In genomic region chr8:127932276-127932675, GRCm38 (mm10) we compare ENCODE assay signal across 14 mouse cellular contexts.
"Had no signal": no experiment of that assay in that cellular context is flagged by ENCODE, and none has a peak within 500 bp of the region (broad histone marks: within the 10 kb centered on the region; RNA-seq: fewer than 3 reads in every experiment).

No protein-coding gene starts in this region.

- H3K27me3 ChIP-seq: midbrain, embryonic 13.5 days; midbrain, embryonic 15.5 days; neural tube, embryonic 12.5 days; stomach, embryonic 15.5 days had no signal

- H3K9me3 ChIP-seq: midbrain, embryonic 10.5 days; midbrain, embryonic 13.5 days; midbrain, embryonic 15.5 days; neural tube, embryonic 12.5 days; stomach, embryonic 15.5 days had no signal

- H3K36me3 ChIP-seq: midbrain, embryonic 10.5 days; midbrain, embryonic 13.5 days; midbrain, embryonic 15.5 days; neural tube, embryonic 12.5 days; stomach, embryonic 15.5 days had no signal

- H3K27ac ChIP-seq: midbrain, embryonic 10.5 days; midbrain, embryonic 13.5 days; midbrain, embryonic 15.5 days; neural tube, embryonic 12.5 days; stomach, embryonic 15.5 days; stomach, postnatal 0 days had no signal

- H3K9ac ChIP-seq: lung, embryonic 14.5 days; midbrain, embryonic 13.5 days; midbrain, embryonic 15.5 days; neural tube, embryonic 12.5 days; stomach, embryonic 15.5 days had no signal

- H3K4me2 ChIP-seq: lung, embryonic 14.5 days; midbrain, embryonic 13.5 days; midbrain, embryonic 15.5 days; neural tube, embryonic 12.5 days; stomach, embryonic 15.5 days had no signal

- H3K4me3 ChIP-seq: midbrain, embryonic 10.5 days; midbrain, embryonic 13.5 days; midbrain, embryonic 15.5 days; neural tube, embryonic 12.5 days; stomach, embryonic 15.5 days had no signal

- ATAC-seq: midbrain, embryonic 13.5 days; midbrain, embryonic 15.5 days had no signal

- H3K4me1 ChIP-seq: midbrain, embryonic 10.5 days; midbrain, embryonic 13.5 days; midbrain, embryonic 15.5 days; neural tube, embryonic 12.5 days; stomach, embryonic 15.5 days had no signal

- DNase-seq: lung, adult 18-20 months; lung, embryonic 14.5 days; lung, postnatal 10 days; lung, postnatal 4 days; right cerebral cortex, postnatal 14 days; thymus, adult 2 months; thymus, postnatal 25 days; thymus, postnatal 4 days had no signal
